Mouse (Mus musculus) brain, embryonic 14.5 days (tissue): ENCODE results near the gene Trim26.

Experiments
- CTCF ChIP-seq: fragments of 200-500 bp; IDR thresholded peaks from 2 replicates; pipeline ENCODE4 v1.5.1; 2012; ENCODE audit warnings: inconsistent platforms, mild to moderate bottlenecking, moderate library complexity, borderline replicate concordance; ENCODE audit not compliant: insufficient read depth, insufficient read length; ENCODE audit errors: extremely low read depth
- POLR2A ChIP-seq: fragments of 200-500 bp; IDR thresholded peaks from 2 replicates; pipeline ENCODE4 v1.6.1; 2012; ENCODE audit warnings: mild to moderate bottlenecking, inconsistent platforms, borderline replicate concordance; ENCODE audit not compliant: poor library complexity, insufficient read depth, insufficient read length, severe bottlenecking; ENCODE audit errors: extremely low read depth

GRCm38 (mm10) chr17:36893387-36893786, 56.5 kb downstream of the Trim26 start:
- TF ChIP-seq POLR2A (no peak), CTCF (no peak)
